Mouse (Mus musculus) right cerebral cortex, postnatal 36 days (tissue): ENCODE data around the gene Sbno2.

ENCODE experiments used
- DNase-seq, 2 experiments: peaks; one replicate each; pipeline ENCODE4 v3.0.0; 2022; ENCODE audit warnings: low spot score in 2 of 2, mixed read lengths in 1 of 2

Gene Sbno2

GRCm38 (mm10) chr10:80123932-80124562 is 18.7 kb upstream of the Sbno2 start:
- DNase-seq: no peak

- DNase-seq: no peak
These were observed 16.3 kb upstream of the Sbno2 start for GRCm38 (mm10) chr10:80121639-80122038.

GRCm38 (mm10) chr10:80120146-80120545 is 14.8 kb upstream of the Sbno2 start:
- no peak for DNase-seq

- DNase-seq: no peak
These were observed 13.2 kb upstream of the Sbno2 start for GRCm38 (mm10) chr10:80118552-80118951.

- no peak for DNase-seq
These were observed 12.4 kb upstream of the Sbno2 start for GRCm38 (mm10) chr10:80117736-80118135.

GRCm38 (mm10) chr10:80116927-80117691 is 11.7 kb upstream of the Sbno2 start:
- DNase-seq: no peak

GRCm38 (mm10) chr10:80116563-80116926 is 11.2 kb upstream of the Sbno2 start:
- no peak for DNase-seq

- no peak for DNase-seq
These were observed 10.6 kb upstream of the Sbno2 start for GRCm38 (mm10) chr10:80115944-80116335.

GRCm38 (mm10) chr10:80115290-80115943 is 10.0 kb upstream of the Sbno2 start, which contains the start of gene Stk11:
Gene Stk11 (plus strand): TSS chr10:80115803.
- DNase-seq: peak; percentile 100

GRCm38 (mm10) chr10:80114341-80115284 is 9.2 kb upstream of the Sbno2 start:
- DNase-seq: peak; percentile 78 to 81

- no peak for DNase-seq
These were observed 2.3 kb upstream of the Sbno2 start for GRCm38 (mm10) chr10:80107678-80108077.

- no peak for DNase-seq
These were observed 555 bp upstream of the Sbno2 start for GRCm38 (mm10) chr10:80105926-80106325.

- DNase-seq: no peak
These were observed 1.2 kb downstream of the Sbno2 start for GRCm38 (mm10) chr10:80104181-80104580.

GRCm38 (mm10) chr10:80103032-80103431 is 2.3 kb downstream of the Sbno2 start:
- DNase-seq: no peak

GRCm38 (mm10) chr10:80102216-80102915 is 3.0 kb downstream of the Sbno2 start:
- DNase-seq: peak; percentile 61 to 71

- DNase-seq: no peak
These were observed 4.4 kb downstream of the Sbno2 start for GRCm38 (mm10) chr10:80100982-80101381.

GRCm38 (mm10) chr10:80098630-80099029 is 6.7 kb downstream of the Sbno2 start:
- DNase-seq: no peak

- DNase-seq: no peak
These were observed 8.1 kb downstream of the Sbno2 start for GRCm38 (mm10) chr10:80097275-80097674.

- no peak for DNase-seq
These were observed 9.8 kb downstream of the Sbno2 start for GRCm38 (mm10) chr10:80095547-80095946.

- DNase-seq: no peak
These were observed 10.7 kb downstream of the Sbno2 start for GRCm38 (mm10) chr10:80094684-80095083.

- no peak for DNase-seq
These were observed 11.3 kb downstream of the Sbno2 start for GRCm38 (mm10) chr10:80094085-80094484.
